Mouse (Mus musculus): ENCODE results near the gene Ptms. TPM values are rescaled to one million over a fixed set of nuclear protein-coding genes. Genes with fewer than 3 reads are reported as not detected.
"Not testable (repeated sequence)": the region's sequence is repeated elsewhere in the genome, so short reads cannot be mapped to it uniquely, and the experiment has no call there.

The Ptms gene
- total RNA-seq, 2 experiments from 2014 or later = 1,413 to 1,419 TPM

GRCm38 (mm10) chr6:124907767-124908166, 12.1 kb downstream of the Ptms start:
- DNase-seq (ENCODE audit: low spot score in 2 of 2) = no peak

- DNase-seq (ENCODE audit: low spot score in 2 of 2) = no peak
These were observed 14.7 kb downstream of the Ptms start for GRCm38 (mm10) chr6:124904991-124905860.

GRCm38 (mm10) chr6:124904161-124904981, 15.5 kb downstream of the Ptms start:
- DNase-seq (ENCODE audit: low spot score in 2 of 2) = peak; percentile 71 to 79

GRCm38 (mm10) chr6:124903580-124904151, 16.2 kb downstream of the Ptms start:
- DNase-seq (ENCODE audit: low spot score in 2 of 2) = peak; percentile 95 to 96

- DNase-seq (ENCODE audit: low spot score in 2 of 2) = no peak
These were observed 18.1 kb downstream of the Ptms start for GRCm38 (mm10) chr6:124901851-124902250.

GRCm38 (mm10) chr6:124900801-124901480, 19.0 kb downstream of the Ptms start:
- DNase-seq (ENCODE audit: low spot score in 2 of 2) = peak; percentile 31 to 44

- DNase-seq (ENCODE audit: low spot score in 2 of 2) = no peak
These were observed 19.7 kb downstream of the Ptms start for GRCm38 (mm10) chr6:124900056-124900800.

GRCm38 (mm10) chr6:124898359-124898758, 21.5 kb downstream of the Ptms start:
- no peak for DNase-seq (ENCODE audit: low spot score in 2 of 2)

- DNase-seq (ENCODE audit: low spot score in 2 of 2) = not testable (repeated sequence)
These were observed 25.8 kb downstream of the Ptms start for GRCm38 (mm10) chr6:124894113-124894512.

- DNase-seq (ENCODE audit: low spot score in 2 of 2) = no peak
These were observed 28.9 kb downstream of the Ptms start for GRCm38 (mm10) chr6:124890997-124891396.

- DNase-seq (ENCODE audit: low spot score in 2 of 2) = no peak
These were observed 31.3 kb downstream of the Ptms start for GRCm38 (mm10) chr6:124888555-124889125.

- DNase-seq (ENCODE audit: low spot score in 2 of 2) = no peak
These were observed 31.9 kb downstream of the Ptms start, which contains the start of gene Cd4 for GRCm38 (mm10) chr6:124887986-124888385. Gene Cd4, minus strand, starts transcription at chr6:124888221.

- DNase-seq (ENCODE audit: low spot score in 2 of 2) = no peak
These were observed 33.9 kb downstream of the Ptms start for GRCm38 (mm10) chr6:124885956-124886381.

GRCm38 (mm10) chr6:124884714-124885500, 35.0 kb downstream of the Ptms start:
- peak; percentile 37 for DNase-seq (ENCODE audit: low spot score in 2 of 2)

GRCm38 (mm10) chr6:124883351-124883750, 36.6 kb downstream of the Ptms start:
- no peak for DNase-seq (ENCODE audit: low spot score in 2 of 2)

GRCm38 (mm10) chr6:124881821-124882220, 38.1 kb downstream of the Ptms start:
- DNase-seq (ENCODE audit: low spot score in 2 of 2) = no peak

- no peak for DNase-seq (ENCODE audit: low spot score in 2 of 2)
These were observed 40.5 kb downstream of the Ptms start for GRCm38 (mm10) chr6:124879390-124879789.

- DNase-seq (ENCODE audit: low spot score in 2 of 2) = no peak
These were observed 45.6 kb downstream of the Ptms start for GRCm38 (mm10) chr6:124874348-124874747.

GRCm38 (mm10) chr6:124866560-124866959, 53.3 kb downstream of the Ptms start:
- DNase-seq (ENCODE audit: low spot score in 2 of 2) = no peak
